Mouse (Mus musculus): ENCODE results near the gene Fcrlb. TPM values are rescaled to one million over a fixed set of nuclear protein-coding genes. Genes with fewer than 3 reads are reported as not detected.

The Fcrlb gene
- total RNA-seq, 2 experiments from 2014 or later, result 0.34 to 0.37 TPM

Other genes with a start within 250 kb of the Fcrlb start
- gene Atf6, start 45.2 kb downstream of the Fcrlb start, total RNA-seq (2021), result 10 to 100 TPM; 51.8 to 52.9 TPM
- 1 to 10 TPM in 1 of 2 experiments, under 1 TPM in 1; 0.43 to 1.4 TPM for gene Gm26620, start 27.9 kb downstream of the Fcrlb start, total RNA-seq (2021)
- gene Dusp12, start 27.4 kb downstream of the Fcrlb start, total RNA-seq (2021), result 10 to 100 TPM; 14.4 to 17.9 TPM
- not detected for gene Fcrla, start 14.6 kb upstream of the Fcrlb start, total RNA-seq (2021)
- gene Fcgr2b, start 63.6 kb upstream of the Fcrlb start, total RNA-seq (2021), result 1 to 10 TPM; 3.6 to 6.2 TPM
- not detected for gene Fcgr4, start 106.0 kb upstream of the Fcrlb start, total RNA-seq (2021)
- 10 to 100 TPM; 13.8 TPM for gene Fcgr3, start 152.0 kb upstream of the Fcrlb start, total RNA-seq (2021)
- under 1 TPM; 0.34 to 0.43 TPM for gene Cfap126, start 201.0 kb upstream of the Fcrlb start, total RNA-seq (2021)
- 100 to 1,000 TPM; 199 to 205 TPM for gene Sdhc, start 237.7 kb upstream of the Fcrlb start, total RNA-seq (2021)
- not detected for gene Mpz, start 237.8 kb upstream of the Fcrlb start, total RNA-seq (2021)

Measured in left cerebral cortex, postnatal 25 days (tissue).